Mouse (Mus musculus) MEL (cell line): ENCODE results near the gene Dhrs1. TPM values are rescaled to one million over a fixed set of nuclear protein-coding genes. Genes with fewer than 3 reads are reported as not detected.
A peak's percentile ranks its signal among the peaks of the same experiment; 100 is the strongest.

ENCODE experiments used
- DNase-seq: peaks from one replicate; pipeline ENCODE4 v3.0.0; 2011; ENCODE audit warnings: low read depth, low spot score
- H3K27ac ChIP-seq: 2 replicates; pipeline ENCODE4 v1.5.1; 2012; ENCODE audit warnings: low read depth, mild to moderate bottlenecking, control low read depth, low read length, moderate library complexity; ENCODE audit not compliant: control insufficient read depth
- H3K27me3 ChIP-seq, 2 experiments: fragments of 150-350 bp in 1 of 2; sonication (generic) in 1 of 2; 2 replicates each; pipeline ENCODE4 v1.6.1; 2012; ENCODE audit warnings: low read length in 2 of 2, mild to moderate bottlenecking in 2 of 2, improper control_type of control experiment in 1 of 2, moderate library complexity in 1 of 2; ENCODE audit not compliant: insufficient read depth in 2 of 2, control insufficient read depth in 1 of 2
- H3K36me3 ChIP-seq, 2 experiments: 2 replicates each; pipeline ENCODE4 v1.6.1; 2012 to 2014; ENCODE audit warnings: low read length in 2 of 2, improper control_type of control experiment in 1 of 2, inconsistent platforms in 1 of 2, mild to moderate bottlenecking in 1 of 2; ENCODE audit not compliant: insufficient read depth in 2 of 2, control insufficient read depth in 1 of 2
- H3K4me1 ChIP-seq, 2 experiments: fragments of 150-350 bp in 1 of 2; sonication (generic) in 1 of 2; 2 replicates each; pipeline ENCODE4 v1.6.1; 2012; ENCODE audit warnings: low read length in 2 of 2, improper control_type of control experiment in 1 of 2, mild to moderate bottlenecking in 1 of 2; ENCODE audit not compliant: insufficient read depth in 2 of 2, control insufficient read depth in 1 of 2
- H3K4me3 ChIP-seq, 2 experiments: fragments of 150-350 bp in 1 of 2; sonication (generic) in 1 of 2; 2 replicates each; pipeline ENCODE4 v1.5.1; 2012; ENCODE audit warnings: low read depth in 2 of 2, low read length in 2 of 2, mild to moderate bottlenecking in 2 of 2, moderate library complexity in 2 of 2, control low read depth in 1 of 2, improper control_type of control experiment in 1 of 2; ENCODE audit not compliant: control insufficient read depth in 1 of 2, insufficient read depth in 1 of 2
- H3K79me2 ChIP-seq: 2 replicates; pipeline ENCODE4 v1.6.1; 2012; ENCODE audit warnings: mild to moderate bottlenecking, low read length, moderate library complexity; ENCODE audit not compliant: control insufficient read depth, poor library complexity, insufficient read depth
- H3K9ac ChIP-seq: 2 replicates; pipeline ENCODE4 v1.6.1; 2012; ENCODE audit warnings: low read depth, mild to moderate bottlenecking, control low read depth, low read length, moderate library complexity; ENCODE audit not compliant: control insufficient read depth, poor library complexity, severe bottlenecking
- H3K9me3 ChIP-seq: fragments of 150-350 bp; sonication (generic); replicated peaks from 2 replicates; pipeline ENCODE4 v1.6.1; 2012; ENCODE audit warnings: mild to moderate bottlenecking, low read length, improper control_type of control experiment, moderate library complexity; ENCODE audit not compliant: insufficient read depth
- BHLHE40 ChIP-seq: IDR thresholded peaks from 2 replicates; pipeline ENCODE4 v1.6.1; 2012; ENCODE audit warnings: low read depth, mild to moderate bottlenecking, inconsistent platforms, low read length, improper control_type of control experiment, borderline replicate concordance
- CHD1 ChIP-seq: IDR thresholded peaks from 2 replicates; pipeline ENCODE4 v1.6.1; 2012; ENCODE audit warnings: low read depth, mild to moderate bottlenecking, inconsistent platforms, low read length, improper control_type of control experiment
- CHD2 ChIP-seq: IDR thresholded peaks from 2 replicates; pipeline ENCODE4 v1.6.1; 2011; ENCODE audit warnings: low read length, improper control_type of control experiment
- CTCF ChIP-seq, 3 experiments: IDR thresholded peaks in 2 of 3; conservative IDR thresholded peaks in 1 of 3; 2 replicates each; pipeline ENCODE4 v1.5.1; 2011 to 2012; ENCODE audit warnings: low read length in 3 of 3, low read depth in 2 of 3, mild to moderate bottlenecking in 2 of 3, improper control_type of control experiment in 1 of 3, inconsistent platforms in 1 of 3, mixed read lengths in 1 of 3, moderate library complexity in 1 of 3; ENCODE audit not compliant: control insufficient read depth in 1 of 3, insufficient read depth in 1 of 3, poor library complexity in 1 of 3, severe bottlenecking in 1 of 3
- E2F4 ChIP-seq: IDR thresholded peaks from 2 replicates; pipeline ENCODE4 v1.6.1; 2011; ENCODE audit warnings: low read depth, low read length, improper control_type of control experiment, borderline replicate concordance
- ELF1 ChIP-seq: IDR thresholded peaks from 2 replicates; pipeline ENCODE4 v1.6.1; 2014; ENCODE audit warnings: low read depth, mild to moderate bottlenecking, inconsistent platforms, low read length, improper control_type of control experiment, moderate library complexity
- EP300 ChIP-seq, 2 experiments: IDR thresholded peaks; 2 replicates each; pipeline ENCODE4 v1.6.1; 2011; ENCODE audit warnings: improper control_type of control experiment in 2 of 2, low read length in 2 of 2, low read depth in 1 of 2, mild to moderate bottlenecking in 1 of 2
- ETS1 ChIP-seq: IDR thresholded peaks from 2 replicates; pipeline ENCODE4 v1.6.1; 2012; ENCODE audit warnings: low read depth, mild to moderate bottlenecking, inconsistent platforms, low read length, improper control_type of control experiment, moderate library complexity
- GABPA ChIP-seq: IDR thresholded peaks from 2 replicates; pipeline ENCODE4 v1.6.1; 2012; ENCODE audit warnings: low read depth, mild to moderate bottlenecking, inconsistent platforms, low read length, improper control_type of control experiment, moderate library complexity
- GATA1 ChIP-seq: IDR thresholded peaks from 2 replicates; pipeline ENCODE4 v1.6.1; 2011; ENCODE audit warnings: low read depth, low read length, improper control_type of control experiment
- HCFC1 ChIP-seq: IDR thresholded peaks from 2 replicates; pipeline ENCODE4 v1.6.1; 2012; ENCODE audit warnings: low read depth, mild to moderate bottlenecking, inconsistent platforms, low read length, improper control_type of control experiment, moderate library complexity
- JUND ChIP-seq: IDR thresholded peaks from 2 replicates; pipeline ENCODE4 v1.6.1; 2011; ENCODE audit warnings: low read depth, mild to moderate bottlenecking, improper control_type of control experiment, low read length
- KAT2A ChIP-seq: conservative IDR thresholded peaks from 2 replicates; pipeline ENCODE4 v1.6.1; 2012; ENCODE audit warnings: low read depth, low read length, improper control_type of control experiment, inconsistent platforms
- MAFK ChIP-seq: IDR thresholded peaks from 2 replicates; pipeline ENCODE4 v1.6.1; 2011; ENCODE audit warnings: low read depth, mild to moderate bottlenecking, low read length, improper control_type of control experiment, borderline replicate concordance
- MEF2A ChIP-seq: IDR thresholded peaks from 2 replicates; pipeline ENCODE4 v1.6.1; 2014; ENCODE audit warnings: low read depth, mild to moderate bottlenecking, inconsistent platforms, low read length, improper control_type of control experiment; ENCODE audit not compliant: poor library complexity, insufficient replicate concordance, severe bottlenecking; ENCODE audit errors: extremely low read depth
- MXI1 ChIP-seq: IDR thresholded peaks from 2 replicates; pipeline ENCODE4 v1.6.1; 2011; ENCODE audit warnings: mild to moderate bottlenecking, low read depth, low read length, improper control_type of control experiment
- MYB ChIP-seq: IDR thresholded peaks from 2 replicates; pipeline ENCODE4 v1.6.1; 2011; ENCODE audit warnings: mild to moderate bottlenecking, low read depth, low read length, improper control_type of control experiment
- NELFE ChIP-seq: IDR thresholded peaks from 2 replicates; pipeline ENCODE4 v1.6.1; 2011; ENCODE audit warnings: low read depth, low read length, improper control_type of control experiment
- NRF1 ChIP-seq: IDR thresholded peaks from 2 replicates; pipeline ENCODE4 v1.6.1; 2014; ENCODE audit warnings: low read depth, mild to moderate bottlenecking, inconsistent platforms, low read length, improper control_type of control experiment, moderate library complexity; ENCODE audit not compliant: poor library complexity, insufficient read depth, severe bottlenecking
- POLR2A ChIP-seq, 2 experiments: IDR thresholded peaks; 2 replicates each; pipeline ENCODE4 v1.6.1; 2011 to 2012; ENCODE audit warnings: low read length in 2 of 2, mild to moderate bottlenecking in 2 of 2, control low read depth in 1 of 2, improper control_type of control experiment in 1 of 2, low read depth in 1 of 2, moderate library complexity in 1 of 2; ENCODE audit not compliant: control insufficient read depth in 1 of 2, insufficient read depth in 1 of 2, poor library complexity in 1 of 2
- POLR2AphosphoS5 ChIP-seq: IDR thresholded peaks from 2 replicates; pipeline ENCODE4 v1.6.1; 2012; ENCODE audit warnings: low read depth, borderline replicate concordance, mild to moderate bottlenecking, inconsistent platforms, low read length, moderate library complexity, mixed read lengths
- RCOR1 ChIP-seq: IDR thresholded peaks from 2 replicates; pipeline ENCODE4 v1.6.1; 2012; ENCODE audit warnings: low read depth, mild to moderate bottlenecking, inconsistent platforms, low read length, improper control_type of control experiment
- SIN3A ChIP-seq: IDR thresholded peaks from 2 replicates; pipeline ENCODE4 v1.6.1; 2012; ENCODE audit warnings: low read length, improper control_type of control experiment, inconsistent platforms
- TAL1 ChIP-seq: IDR thresholded peaks from 2 replicates; pipeline ENCODE4 v1.6.1; 2012; ENCODE audit warnings: mild to moderate bottlenecking, inconsistent platforms, low read length, moderate library complexity, mixed read lengths
- TBP ChIP-seq: IDR thresholded peaks from 2 replicates; pipeline ENCODE4 v1.8.0; 2011; ENCODE audit warnings: low read depth, low read length, improper control_type of control experiment
- TCF12 ChIP-seq: IDR thresholded peaks from 2 replicates; pipeline ENCODE4 v1.6.1; 2014; ENCODE audit warnings: low read depth, mild to moderate bottlenecking, inconsistent platforms, low read length, improper control_type of control experiment, moderate library complexity
- USF2 ChIP-seq, 2 experiments: IDR thresholded peaks; 2 replicates each; pipeline ENCODE4 v1.6.1; 2011 to 2012; ENCODE audit warnings: improper control_type of control experiment in 2 of 2, low read length in 2 of 2, borderline replicate concordance in 1 of 2, inconsistent platforms in 1 of 2, low read depth in 1 of 2, mild to moderate bottlenecking in 1 of 2; ENCODE audit not compliant: insufficient read depth in 1 of 2
- ZC3H11A ChIP-seq: IDR thresholded peaks from 2 replicates; pipeline ENCODE4 v1.6.1; 2012; ENCODE audit warnings: low read depth, mild to moderate bottlenecking, inconsistent platforms, low read length, improper control_type of control experiment
- ZKSCAN1 ChIP-seq: IDR thresholded peaks from 2 replicates; pipeline ENCODE4 v1.6.1; 2012; ENCODE audit warnings: low read depth, mild to moderate bottlenecking, inconsistent platforms, low read length, improper control_type of control experiment, moderate library complexity
- ZMIZ1 ChIP-seq: IDR thresholded peaks from 2 replicates; pipeline ENCODE4 v1.6.1; 2012; ENCODE audit warnings: low read depth, mild to moderate bottlenecking, inconsistent platforms, low read length, improper control_type of control experiment, moderate library complexity
- ZNF384 ChIP-seq: IDR thresholded peaks from 2 replicates; pipeline ENCODE4 v1.6.1; 2012; ENCODE audit warnings: low read depth, mild to moderate bottlenecking, inconsistent platforms, low read length, improper control_type of control experiment
- polyA plus RNA-seq, 2 experiments: library from polyadenylated mRNA; stranded (reverse) in 1 of 2; unstranded in 1 of 2; fragments of >175 nt in 1 of 2; fragments of >200 nt in 1 of 2; gene quantifications; 2 replicates each; pipeline versions ENCODE4 v1.2.1 to v1.2.4; 2012; ENCODE audit warnings: low replicate concordance in 2 of 2, low read depth in 1 of 2; ENCODE audit not compliant: insufficient read length in 2 of 2, insufficient read depth in 1 of 2, missing spikeins in 1 of 2
- total RNA-seq: library from RNA; depleted of rRNA; stranded (reverse); fragments of 300-350 nt; gene quantifications from 2 replicates; pipeline ENCODE4 v1.2.3, GENCODE M21; 2012

The Dhrs1 gene
- total and polyA plus RNA-seq, 3 experiments: 20.0 to 48.8 TPM; not detected in 1

DNA sequence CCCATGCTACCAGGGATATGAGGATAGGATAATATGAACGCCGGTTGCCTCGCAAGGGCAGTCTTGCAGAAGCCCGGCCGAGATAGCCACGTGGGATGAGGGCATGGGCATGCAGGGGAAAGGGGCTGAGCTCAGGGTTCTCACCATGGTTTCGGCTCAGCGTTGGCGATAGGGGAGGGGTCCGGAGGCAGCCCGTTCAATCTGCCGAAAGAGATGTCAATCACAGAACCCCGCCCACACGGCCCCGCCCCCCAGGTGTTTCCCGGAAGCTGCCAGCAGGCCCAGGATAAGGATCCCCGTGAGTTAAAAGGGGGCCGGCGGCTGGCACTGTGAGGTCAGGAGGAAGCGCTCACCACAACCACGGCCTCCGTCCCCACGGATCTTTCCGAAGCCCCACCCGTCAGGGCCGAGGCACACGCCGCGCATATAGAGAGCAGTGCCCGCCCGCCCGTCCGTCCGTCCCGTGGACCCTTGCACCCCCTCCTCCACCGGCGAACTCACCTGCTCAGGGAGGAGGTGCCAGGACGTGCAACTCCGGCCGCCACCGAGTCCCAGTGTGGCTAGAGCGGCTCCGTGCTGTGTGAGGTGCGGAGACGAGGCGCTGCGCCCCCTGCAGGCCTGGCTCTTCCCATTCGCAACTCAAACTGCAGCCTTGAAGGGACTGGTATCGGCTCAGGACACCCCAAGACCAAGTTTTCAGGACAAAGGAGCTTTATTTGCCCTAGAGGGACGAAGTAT is 23.6 kb downstream of the Dhrs1 start, which contains the start of gene Rabggta (continued):
- TF ChIP-seq MEF2A (no peak), E2F4 (no peak), ELF1 (peak; percentile 81), SIN3A (peak; percentile 85), NRF1 (no peak), NELFE (peak; percentile 60), HCFC1 (peak; percentile 87), POLR2AphosphoS5 (no peak), RCOR1 (0 out of 2 replicates have a peak, but pooled peaks have one; percentile 4), MAFK (no peak), CHD2 (no peak), ETS1 (peak; percentile 64; the same call in 1 of the 2 replicates), BHLHE40 (no peak), TAL1 (no peak), GABPA (peak; percentile 75; the same call in 1 of the 2 replicates), ZNF384 (no peak), CTCF (IDR thresholded peaks at IDR 0.05 in 2 of 3, conservative IDR thresholded peaks at IDR 0.05 in 1 of 3; ENCODE audit: control insufficient read depth in 1 of 3, insufficient read depth in 1 of 3, low read depth in 2 of 3, low read length in 3 of 3, poor library complexity in 1 of 3, severe bottlenecking in 1 of 3) (peak; percentile 73 to 95 (median 92)), TBP (peak; percentile 79), TCF12 (peak; percentile 73), KAT2A (no peak), CHD1 (no peak), USF2 (IDR thresholded peaks at IDR 0.05; ENCODE audit: borderline replicate concordance in 1 of 2, insufficient read depth in 1 of 2, low read depth in 1 of 2, low read length in 2 of 2) (no peak)

DNA sequence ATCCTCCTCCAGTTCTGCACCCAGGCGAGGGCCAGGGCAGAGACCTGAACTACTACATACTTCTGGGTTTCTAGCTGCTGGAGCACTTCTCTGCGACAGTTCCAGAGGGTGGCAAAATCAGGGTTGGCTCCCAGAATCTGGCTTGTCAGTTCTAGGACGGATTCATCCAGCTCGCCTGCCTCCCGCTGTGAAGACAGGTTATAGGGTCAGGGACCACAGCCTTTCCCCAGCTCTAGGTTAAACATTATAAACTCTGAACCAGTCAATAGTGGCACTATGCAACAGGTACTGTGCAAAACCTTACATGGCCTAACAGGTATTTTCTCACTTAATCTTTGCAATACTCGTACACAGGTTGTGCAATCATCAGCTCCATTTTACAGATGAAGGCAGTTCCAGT is 24.4 kb downstream of the Dhrs1 start:
- peaks cover 2% of the 10 kb centered on the region; the same call in 1 of the 2 replicates for H3K79me2 ChIP-seq
- DNase-seq: no peak
- H3K4me3 ChIP-seq: peak overlapping the region; percentile 84 to 90; a peak in 3 of 4 replicates
- no peaks in the 10 kb centered on the region for H3K9me3 ChIP-seq
- peaks cover 0 to 14% of the 10 kb centered on the region in 2 experiments; a peak in 2 of 4 replicates for H3K36me3 ChIP-seq
- peak overlapping the region; percentile 83 for H3K9ac ChIP-seq
- H3K27me3 ChIP-seq: no peaks in the 10 kb centered on the region
- H3K4me1 ChIP-seq: peaks cover 11 to 12% of the 10 kb centered on the region in 2 experiments
- H3K27ac ChIP-seq: no peak overlapping the region
- TF ChIP-seq MYB: no peak
- no peak for TF ChIP-seq CTCF (IDR thresholded peaks at IDR 0.05 in 2 of 3, conservative IDR thresholded peaks at IDR 0.05 in 1 of 3; ENCODE audit: control insufficient read depth in 1 of 3, insufficient read depth in 1 of 3, low read depth in 2 of 3, low read length in 3 of 3, poor library complexity in 1 of 3, severe bottlenecking in 1 of 3)
- TF ChIP-seq ZMIZ1: no peak
- TF ChIP-seq GATA1: no peak
- TF ChIP-seq GABPA: no peak
- no peak for TF ChIP-seq POLR2A (IDR thresholded peaks at IDR 0.05; ENCODE audit: control insufficient read depth in 1 of 2, insufficient read depth in 1 of 2, low read depth in 1 of 2, low read length in 2 of 2, poor library complexity in 1 of 2)
- no peak for TF ChIP-seq HCFC1
- TF ChIP-seq JUND: no peak
- no peak for TF ChIP-seq KAT2A
- no peak for TF ChIP-seq USF2 (IDR thresholded peaks at IDR 0.05; ENCODE audit: borderline replicate concordance in 1 of 2, insufficient read depth in 1 of 2, low read depth in 1 of 2, low read length in 2 of 2)
- no peak for TF ChIP-seq MXI1
- TF ChIP-seq TCF12: no peak
- no peak for TF ChIP-seq MEF2A
- TF ChIP-seq ZC3H11A: no peak
- TF ChIP-seq MAFK: no peak
- no peak for TF ChIP-seq ZKSCAN1
- TF ChIP-seq EP300 (IDR thresholded peaks at IDR 0.05; ENCODE audit: low read depth in 1 of 2, low read length in 2 of 2): no peak
